Mouse (Mus musculus) lung, embryonic 16.5 days (tissue): ENCODE measurements around the gene Slc44a5. TPM values are rescaled to one million over a fixed set of nuclear protein-coding genes. Genes with fewer than 3 reads are reported as not detected.

Experiments
- ATAC-seq: fragments of 200-750 bp; cut with Nextera tagmentation; 2 replicates; pipeline ENCODE4 v1.8.0; 2017; ENCODE audit warnings: low read depth, mild to moderate bottlenecking, moderate library complexity
- H3K27ac ChIP-seq: fragments of 300-500 bp; sonication (generic); 2 replicates; pipeline ENCODE4 v1.5.1; 2014; ENCODE audit warnings: mild to moderate bottlenecking, control low read depth, low read length
- H3K27me3 ChIP-seq: fragments of 300-500 bp; sonication (generic); 2 replicates; pipeline ENCODE4 v1.6.1; 2014; ENCODE audit warnings: low read depth, low read length, mixed read lengths; ENCODE audit not compliant: control insufficient read depth, insufficient read depth
- H3K36me3 ChIP-seq: fragments of 300-500 bp; sonication (generic); 2 replicates; pipeline ENCODE4 v1.6.1; 2014; ENCODE audit warnings: low read length; ENCODE audit not compliant: control insufficient read depth, insufficient read depth
- H3K4me1 ChIP-seq: fragments of 300-500 bp; sonication (generic); replicated peaks from 2 replicates; pipeline ENCODE4 v1.6.1; 2014; ENCODE audit warnings: low read length, mixed read lengths; ENCODE audit not compliant: control insufficient read depth, insufficient read depth
- H3K4me2 ChIP-seq: fragments of 300-500 bp; sonication (generic); 2 replicates; pipeline ENCODE4 v1.6.1; 2014; ENCODE audit warnings: low read depth, low read length, control low read depth
- H3K4me3 ChIP-seq: fragments of 300-500 bp; sonication (generic); 2 replicates; pipeline ENCODE4 v1.5.1; 2014; ENCODE audit warnings: mild to moderate bottlenecking, low read length, control low read depth
- H3K9ac ChIP-seq: fragments of 300-500 bp; sonication (generic); 2 replicates; pipeline ENCODE4 v1.6.1; 2014; ENCODE audit warnings: low read length, control low read depth
- H3K9me3 ChIP-seq: fragments of 300-500 bp; sonication (generic); 2 replicates; pipeline ENCODE4 v1.6.1; 2016; ENCODE audit warnings: low read length; ENCODE audit not compliant: control insufficient read depth
- WGBS: fragments of 180-500 bp; shearing (Covaris S2); extraction: QIAGEN DNeasy Blood & Tissue Kit; methylation state at CpG from one replicate; pipeline ENCODE4 v1.1.7; 2014; 5-methylcytosine and 5-hydroxymethylcytosine counted together
- polyA plus RNA-seq: library from polyadenylated mRNA; unstranded; fragments of >200 nt; fragmentation: Nextera tagmentation; extraction: Ambion mirVana; gene quantifications from 2 replicates; pipeline ENCODE4 v1.2.1, GENCODE M21; 2015

The Slc44a5 gene
- polyA plus RNA-seq, 1 experiment from 2014 or later: 0.39 TPM

GRCm38 (mm10) chr3:153943003-153943640 is 30.1 kb upstream of the Slc44a5 start:
- Histone ChIP-seq H3K27ac (peak overlapping the region; percentile 63), H3K9me3 (no peaks in the 10 kb centered on the region), H3K4me2 (peak overlapping the region; percentile 66), H3K36me3 (peaks cover 4% of the 10 kb centered on the region), H3K27me3 (no peaks in the 10 kb centered on the region), H3K4me1 (peaks cover 9% of the 10 kb centered on the region), H3K4me3 (peak overlapping the region; percentile 87), H3K9ac (peak overlapping the region; percentile 83)
- no peak for ATAC-seq
- WGBS: 19% methylated on average over 12 of the region's 12 CpGs

- peak; percentile 67 for ATAC-seq
- H3K4me2 ChIP-seq: peak overlapping the region; percentile 66
- under 1% methylated on average over 19 of the region's 19 CpGs for WGBS
- no peaks in the 10 kb centered on the region for H3K9me3 ChIP-seq
- no peaks in the 10 kb centered on the region for H3K36me3 ChIP-seq
- peak overlapping the region; percentile 63 for H3K27ac ChIP-seq
- no peaks in the 10 kb centered on the region for H3K27me3 ChIP-seq
- peaks cover 9% of the 10 kb centered on the region for H3K4me1 ChIP-seq
- peak overlapping the region; percentile 83 for H3K9ac ChIP-seq
- peak overlapping the region; percentile 87 for H3K4me3 ChIP-seq
Measured at GRCm38 (mm10) chr3:153943901-153944334, 29.3 kb upstream of the Slc44a5 start.

- peak within 1 kb of the TSS; percentile 87 for H3K4me3 ChIP-seq
- H3K9ac ChIP-seq: peak within 1 kb of the TSS; percentile 83
- ATAC-seq: peak; percentile 97
- peak within 1 kb of the TSS; percentile 63 for H3K27ac ChIP-seq
- H3K36me3 ChIP-seq: no peaks in the 10 kb centered on the region
- H3K9me3 ChIP-seq: no peaks in the 10 kb centered on the region
- 0% methylated on average over 40 of the region's 41 CpGs for WGBS
- peaks cover 9% of the 10 kb centered on the region for H3K4me1 ChIP-seq
- no peaks in the 10 kb centered on the region for H3K27me3 ChIP-seq
- H3K4me2 ChIP-seq: peak within 1 kb of the TSS; percentile 66
Measured at GRCm38 (mm10) chr3:153944335-153944990, 28.8 kb upstream of the Slc44a5 start, which contains the start of gene Acadm. Gene Acadm (minus strand): TSS chr3:153944632.

GRCm38 (mm10) chr3:153947271-153947670 is 26.0 kb upstream of the Slc44a5 start:
- no peak overlapping the region for H3K9ac ChIP-seq
- no peaks in the 10 kb centered on the region for H3K27me3 ChIP-seq
- ATAC-seq: no peak
- H3K27ac ChIP-seq: no peak overlapping the region
- H3K4me1 ChIP-seq: peaks cover 9% of the 10 kb centered on the region
- WGBS: 59% methylated on average over 4 of the region's 4 CpGs
- no peaks in the 10 kb centered on the region for H3K9me3 ChIP-seq
- no peak overlapping the region for H3K4me2 ChIP-seq
- H3K36me3 ChIP-seq: no peaks in the 10 kb centered on the region
- H3K4me3 ChIP-seq: no peak overlapping the region

GRCm38 (mm10) chr3:153948176-153948575 is 25.1 kb upstream of the Slc44a5 start:
- no peaks in the 10 kb centered on the region for H3K36me3 ChIP-seq
- no peaks in the 10 kb centered on the region for H3K9me3 ChIP-seq
- ATAC-seq: no peak
- H3K27me3 ChIP-seq: no peaks in the 10 kb centered on the region
- H3K4me3 ChIP-seq: no peak overlapping the region
- no peak overlapping the region for H3K4me2 ChIP-seq
- no peak overlapping the region for H3K27ac ChIP-seq
- 44% methylated on average over 2 of the region's 2 CpGs for WGBS
- peaks cover 3% of the 10 kb centered on the region; the same call in 1 of the 2 replicates for H3K4me1 ChIP-seq
- H3K9ac ChIP-seq: no peak overlapping the region

- H3K9ac ChIP-seq: no peak overlapping the region
- no peak for ATAC-seq
- H3K9me3 ChIP-seq: no peaks in the 10 kb centered on the region
- H3K4me1 ChIP-seq: no peaks in the 10 kb centered on the region
- no peak overlapping the region for H3K4me3 ChIP-seq
- no peaks in the 10 kb centered on the region for H3K36me3 ChIP-seq
- no peak overlapping the region for H3K4me2 ChIP-seq
- no peaks in the 10 kb centered on the region for H3K27me3 ChIP-seq
- 85% methylated on average over 5 of the region's 5 CpGs for WGBS
- no peak overlapping the region for H3K27ac ChIP-seq
Measured at GRCm38 (mm10) chr3:153957916-153958315, 15.3 kb upstream of the Slc44a5 start.

GRCm38 (mm10) chr3:153959035-153959730 is 14.1 kb upstream of the Slc44a5 start:
- WGBS: 100% methylated on average over 1 of the region's 1 CpGs
- peak; percentile 38; the same call in 1 of the 2 replicates for ATAC-seq

GRCm38 (mm10) chr3:153959731-153960207 is 13.5 kb upstream of the Slc44a5 start:
- H3K27ac ChIP-seq: no peak overlapping the region
- no peak overlapping the region for H3K4me2 ChIP-seq
- no peaks in the 10 kb centered on the region for H3K27me3 ChIP-seq
- WGBS: 72% methylated on average over 9 of the region's 9 CpGs
- no peak for ATAC-seq
- H3K9ac ChIP-seq: no peak overlapping the region
- H3K9me3 ChIP-seq: no peaks in the 10 kb centered on the region
- H3K4me3 ChIP-seq: no peak overlapping the region
- no peaks in the 10 kb centered on the region for H3K36me3 ChIP-seq
- no peaks in the 10 kb centered on the region for H3K4me1 ChIP-seq

More at GRCm38 (mm10) chr3:153959035-153959730, 14.1 kb upstream of the Slc44a5 start:
- Histone ChIP-seq H3K9ac (no peak overlapping the region), H3K27me3 (no peaks in the 10 kb centered on the region), H3K4me3 (no peak overlapping the region), H3K27ac (no peak overlapping the region), H3K4me2 (no peak overlapping the region), H3K4me1 (no peaks in the 10 kb centered on the region), H3K9me3 (no peaks in the 10 kb centered on the region), H3K36me3 (no peaks in the 10 kb centered on the region)

- Histone ChIP-seq H3K27ac (no peak overlapping the region), H3K9me3 (no peaks in the 10 kb centered on the region), H3K27me3 (no peaks in the 10 kb centered on the region), H3K4me3 (no peak overlapping the region), H3K36me3 (no peaks in the 10 kb centered on the region), H3K4me1 (no peaks in the 10 kb centered on the region), H3K4me2 (no peak overlapping the region), H3K9ac (no peak overlapping the region)
- ATAC-seq: no peak
- 63% methylated on average over 2 of the region's 2 CpGs for WGBS
Measured at GRCm38 (mm10) chr3:153960884-153961283, 12.4 kb upstream of the Slc44a5 start.
